Mouse (Mus musculus) natural killer cell, adult 2 months (primary cell): ENCODE measurements around the gene Slc2a5.
A peak's percentile ranks its signal among the peaks of the same experiment; 100 is the strongest.

Source experiments
- DNase-seq, 2 experiments: peaks; one replicate each; pipeline ENCODE4 v3.0.0; 2022; ENCODE audit warnings: low spot score in 2 of 2

Slc2a5 gene

GRCm38 (mm10) chr4:150140346-150140745 is 21.3 kb downstream of the Slc2a5 start:
- no peak for DNase-seq

GRCm38 (mm10) chr4:150144242-150144641 is 25.2 kb downstream of the Slc2a5 start:
- no peak for DNase-seq

- DNase-seq = no peak
These were observed 27.2 kb downstream of the Slc2a5 start for GRCm38 (mm10) chr4:150146286-150146685.

GRCm38 (mm10) chr4:150151045-150151444 is 32.0 kb downstream of the Slc2a5 start:
- no peak for DNase-seq

- no peak for DNase-seq
These were observed 33.4 kb downstream of the Slc2a5 start for GRCm38 (mm10) chr4:150152483-150152882.

- no peak for DNase-seq
These were observed 36.2 kb downstream of the Slc2a5 start for GRCm38 (mm10) chr4:150155301-150155700.

GRCm38 (mm10) chr4:150155731-150156130 is 36.6 kb downstream of the Slc2a5 start:
- no peak for DNase-seq

- no peak for DNase-seq
These were observed 38.3 kb downstream of the Slc2a5 start for GRCm38 (mm10) chr4:150157348-150157882.

GRCm38 (mm10) chr4:150159458-150159857 is 40.4 kb downstream of the Slc2a5 start:
- no peak for DNase-seq

GRCm38 (mm10) chr4:150162561-150163169 is 43.6 kb downstream of the Slc2a5 start:
- no peak for DNase-seq

- DNase-seq = no peak
These were observed 45.8 kb downstream of the Slc2a5 start for GRCm38 (mm10) chr4:150164875-150165274.

GRCm38 (mm10) chr4:150168406-150168805 is 49.3 kb downstream of the Slc2a5 start:
- no peak for DNase-seq

- no peak for DNase-seq
These were observed 53.0 kb downstream of the Slc2a5 start for GRCm38 (mm10) chr4:150172107-150172506.

- DNase-seq = peak; percentile 11 to 43
These were observed 54.2 kb downstream of the Slc2a5 start for GRCm38 (mm10) chr4:150173281-150173680.

GRCm38 (mm10) chr4:150174027-150174426 is 54.9 kb downstream of the Slc2a5 start:
- no peak for DNase-seq

GRCm38 (mm10) chr4:150176535-150176934 is 57.5 kb downstream of the Slc2a5 start:
- peak; percentile 19 to 36 for DNase-seq

- no peak for DNase-seq
These were observed 58.0 kb downstream of the Slc2a5 start for GRCm38 (mm10) chr4:150177122-150177521.

- DNase-seq = no peak
These were observed 59.0 kb downstream of the Slc2a5 start for GRCm38 (mm10) chr4:150178131-150178530.

- DNase-seq = no peak
These were observed 62.2 kb downstream of the Slc2a5 start for GRCm38 (mm10) chr4:150181304-150181703.

GRCm38 (mm10) chr4:150188236-150188635 is 69.2 kb downstream of the Slc2a5 start:
- no peak for DNase-seq

- no peak for DNase-seq
These were observed 73.1 kb downstream of the Slc2a5 start for GRCm38 (mm10) chr4:150192199-150192598.
